Mouse (Mus musculus): Measurements from ENCODE around the gene Mcm10.

GRCm38 (mm10) chr2:4969083-4969482 lies 43.5 kb downstream of the Mcm10 start:
- no peak for TF ChIP-seq CTCF (IDR thresholded peaks at IDR 0.05; ENCODE audit: insufficient read depth, low read depth, low read length)
- no peak for TF ChIP-seq POLR2A (IDR thresholded peaks at IDR 0.05; ENCODE audit: insufficient read depth, low read depth, low read length)
